Mouse (Mus musculus) MEL (cell line): ENCODE results near the gene Mia3. TPM values are rescaled to one million over a fixed set of nuclear protein-coding genes. Genes with fewer than 3 reads are reported as not detected.
"Not testable (repeated sequence)": the region's sequence is repeated elsewhere in the genome, so short reads cannot be mapped to it uniquely, and the experiment has no call there.

Experiments
- DNase-seq: peaks from one replicate; pipeline ENCODE4 v3.0.0; 2011; ENCODE audit warnings: low read depth, low spot score
- H3K27ac ChIP-seq: 2 replicates; pipeline ENCODE4 v1.5.1; 2012; ENCODE audit warnings: low read depth, mild to moderate bottlenecking, control low read depth, low read length, moderate library complexity; ENCODE audit not compliant: control insufficient read depth
- H3K27me3 ChIP-seq, 2 experiments: fragments of 150-350 bp in 1 of 2; sonication (generic) in 1 of 2; 2 replicates each; pipeline ENCODE4 v1.6.1; 2012; ENCODE audit warnings: low read length in 2 of 2, mild to moderate bottlenecking in 2 of 2, improper control_type of control experiment in 1 of 2, moderate library complexity in 1 of 2; ENCODE audit not compliant: insufficient read depth in 2 of 2, control insufficient read depth in 1 of 2
- H3K36me3 ChIP-seq, 2 experiments: 2 replicates each; pipeline ENCODE4 v1.6.1; 2012 to 2014; ENCODE audit warnings: low read length in 2 of 2, improper control_type of control experiment in 1 of 2, inconsistent platforms in 1 of 2, mild to moderate bottlenecking in 1 of 2; ENCODE audit not compliant: insufficient read depth in 2 of 2, control insufficient read depth in 1 of 2
- H3K4me1 ChIP-seq, 2 experiments: fragments of 150-350 bp in 1 of 2; sonication (generic) in 1 of 2; 2 replicates each; pipeline ENCODE4 v1.6.1; 2012; ENCODE audit warnings: low read length in 2 of 2, improper control_type of control experiment in 1 of 2, mild to moderate bottlenecking in 1 of 2; ENCODE audit not compliant: insufficient read depth in 2 of 2, control insufficient read depth in 1 of 2
- H3K4me3 ChIP-seq, 2 experiments: fragments of 150-350 bp in 1 of 2; sonication (generic) in 1 of 2; 2 replicates each; pipeline ENCODE4 v1.5.1; 2012; ENCODE audit warnings: low read depth in 2 of 2, low read length in 2 of 2, mild to moderate bottlenecking in 2 of 2, moderate library complexity in 2 of 2, control low read depth in 1 of 2, improper control_type of control experiment in 1 of 2; ENCODE audit not compliant: control insufficient read depth in 1 of 2, insufficient read depth in 1 of 2
- H3K79me2 ChIP-seq: 2 replicates; pipeline ENCODE4 v1.6.1; 2012; ENCODE audit warnings: mild to moderate bottlenecking, low read length, moderate library complexity; ENCODE audit not compliant: control insufficient read depth, poor library complexity, insufficient read depth
- H3K9ac ChIP-seq: 2 replicates; pipeline ENCODE4 v1.6.1; 2012; ENCODE audit warnings: low read depth, mild to moderate bottlenecking, control low read depth, low read length, moderate library complexity; ENCODE audit not compliant: control insufficient read depth, poor library complexity, severe bottlenecking
- H3K9me3 ChIP-seq: fragments of 150-350 bp; sonication (generic); replicated peaks from 2 replicates; pipeline ENCODE4 v1.6.1; 2012; ENCODE audit warnings: mild to moderate bottlenecking, low read length, improper control_type of control experiment, moderate library complexity; ENCODE audit not compliant: insufficient read depth
- E2F4 ChIP-seq: IDR thresholded peaks from 2 replicates; pipeline ENCODE4 v1.6.1; 2011; ENCODE audit warnings: low read depth, low read length, improper control_type of control experiment, borderline replicate concordance
- EP300 ChIP-seq, 2 experiments: IDR thresholded peaks; 2 replicates each; pipeline ENCODE4 v1.6.1; 2011; ENCODE audit warnings: improper control_type of control experiment in 2 of 2, low read length in 2 of 2, low read depth in 1 of 2, mild to moderate bottlenecking in 1 of 2
- MAX ChIP-seq: IDR thresholded peaks from 2 replicates; pipeline ENCODE4 v1.6.1; 2011; ENCODE audit warnings: low read length, improper control_type of control experiment
- NRF1 ChIP-seq: IDR thresholded peaks from 2 replicates; pipeline ENCODE4 v1.6.1; 2014; ENCODE audit warnings: low read depth, mild to moderate bottlenecking, inconsistent platforms, low read length, improper control_type of control experiment, moderate library complexity; ENCODE audit not compliant: poor library complexity, insufficient read depth, severe bottlenecking
- POLR2AphosphoS2 ChIP-seq: IDR thresholded peaks from 2 replicates; pipeline ENCODE4 v1.6.1; 2011; ENCODE audit warnings: low read length, improper control_type of control experiment
- polyA plus RNA-seq, 2 experiments: library from polyadenylated mRNA; stranded (reverse) in 1 of 2; unstranded in 1 of 2; fragments of >175 nt in 1 of 2; fragments of >200 nt in 1 of 2; gene quantifications; 2 replicates each; pipeline versions ENCODE4 v1.2.1 to v1.2.4; 2012; ENCODE audit warnings: low replicate concordance in 2 of 2, low read depth in 1 of 2; ENCODE audit not compliant: insufficient read length in 2 of 2, insufficient read depth in 1 of 2, missing spikeins in 1 of 2
- total RNA-seq: library from RNA; depleted of rRNA; stranded (reverse); fragments of 300-350 nt; gene quantifications from 2 replicates; pipeline ENCODE4 v1.2.3, GENCODE M21; 2012

Gene Mia3
- total and polyA plus RNA-seq, 3 experiments: 47.6 to 50.1 TPM; not detected in 1

DNA sequence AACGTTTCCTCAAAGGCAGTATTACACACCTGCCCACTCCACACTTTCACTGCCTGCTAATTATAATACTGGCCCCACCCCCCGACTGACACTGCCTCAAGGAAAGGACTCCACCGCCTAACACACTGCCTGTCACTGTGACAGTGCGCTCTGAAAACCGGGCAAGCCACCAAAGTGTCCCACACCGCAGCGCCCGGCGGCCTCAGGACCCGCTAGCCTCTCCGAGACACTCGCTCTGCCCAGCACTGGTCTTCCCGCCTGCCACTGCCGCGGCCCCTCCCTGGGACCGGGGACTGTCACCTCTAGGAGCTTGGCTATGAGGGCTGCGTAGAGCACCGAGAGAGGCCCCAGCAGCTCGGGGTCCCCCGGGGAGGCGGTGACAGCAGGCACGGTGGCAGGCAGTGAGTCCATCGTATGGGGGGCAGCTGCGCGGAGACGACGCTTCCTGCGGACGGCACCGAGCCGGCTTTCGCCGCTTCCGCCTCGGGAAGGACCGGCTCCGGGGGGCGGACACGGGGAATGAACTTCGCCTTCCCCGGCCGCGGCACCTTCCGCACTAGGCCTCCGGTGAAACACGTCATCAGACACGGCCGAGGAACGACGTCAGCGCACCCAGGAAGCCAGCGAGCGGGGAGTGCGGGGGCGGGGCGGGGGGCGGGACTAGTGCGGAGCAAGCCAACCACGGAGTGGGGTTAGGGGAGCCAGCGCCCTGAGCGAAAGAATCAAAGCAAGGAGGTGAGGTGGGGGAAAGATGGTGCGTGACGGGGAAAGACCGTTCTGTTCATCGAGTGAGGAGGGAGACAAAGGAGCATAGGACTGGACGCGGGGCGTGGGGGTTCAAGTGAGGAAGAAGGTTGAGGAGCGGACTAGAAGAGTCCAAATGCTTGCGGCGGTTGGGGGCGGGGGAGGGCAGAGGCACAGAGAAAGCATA is 24.2 kb downstream of the Mia3 start (continued):
- no peak for TF ChIP-seq NRF1

DNA sequence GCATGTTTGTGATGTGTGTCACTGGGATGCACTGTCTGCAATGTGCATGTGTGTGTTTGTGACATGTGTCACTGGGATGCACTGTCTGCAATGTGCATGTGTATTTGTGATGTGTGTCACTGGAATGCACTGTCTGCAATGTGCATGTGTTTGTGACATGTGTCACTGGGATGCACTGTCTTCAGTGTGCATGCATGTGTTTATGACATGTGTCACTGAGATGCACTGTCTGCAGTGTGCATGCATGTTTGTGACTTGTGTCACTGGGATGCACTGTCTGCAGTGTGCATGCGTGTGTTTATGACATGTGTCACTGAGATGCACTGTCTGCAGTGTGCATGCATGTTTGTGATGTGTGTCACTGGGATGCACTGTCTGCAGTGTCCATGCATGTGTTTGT is 26.5 kb downstream of the Mia3 start:
- DNase-seq, H3K79me2 ChIP-seq, H3K4me1 ChIP-seq, H3K4me3 ChIP-seq, H3K9me3 ChIP-seq, H3K36me3 ChIP-seq, H3K27ac ChIP-seq, H3K9ac ChIP-seq, H3K27me3 ChIP-seq: not testable (repeated sequence)

DNA sequence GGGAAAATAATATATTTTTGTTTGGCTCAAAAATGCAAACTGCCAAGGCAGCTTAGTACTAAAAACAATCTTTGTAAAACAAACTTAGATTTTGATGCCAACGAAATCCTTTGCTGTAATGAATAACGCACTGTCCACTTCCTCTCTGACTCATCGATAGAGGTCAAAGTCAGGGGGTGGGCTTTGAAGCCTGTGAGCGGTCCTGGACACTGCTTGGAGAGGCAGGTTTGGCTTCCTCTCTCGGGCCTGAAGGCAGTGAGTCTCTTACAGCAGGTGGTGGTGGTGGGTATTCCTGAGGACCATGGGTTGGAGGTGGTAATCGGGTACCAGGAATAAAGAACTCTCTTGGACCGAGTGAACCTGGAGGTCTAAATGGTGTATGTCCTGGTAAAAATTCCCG is 42.2 kb downstream of the Mia3 start:
- no peak overlapping the region for H3K9ac ChIP-seq
- TF ChIP-seq NRF1 (no peak), E2F4 (no peak), POLR2AphosphoS2 (0 out of 2 replicates have a peak, but pooled peaks have one; percentile 10)
- no peaks in the 10 kb centered on the region for H3K9me3 ChIP-seq
- H3K4me3 ChIP-seq: no peak overlapping the region
- DNase-seq: no peak
- H3K36me3 ChIP-seq: peaks cover 0 to 37% of the 10 kb centered on the region in 2 experiments; a peak in 2 of 4 replicates
- no peaks in the 10 kb centered on the region for H3K4me1 ChIP-seq
- no peak overlapping the region for H3K27ac ChIP-seq
- no peaks in the 10 kb centered on the region for H3K27me3 ChIP-seq
- no peaks in the 10 kb centered on the region for H3K79me2 ChIP-seq

DNA sequence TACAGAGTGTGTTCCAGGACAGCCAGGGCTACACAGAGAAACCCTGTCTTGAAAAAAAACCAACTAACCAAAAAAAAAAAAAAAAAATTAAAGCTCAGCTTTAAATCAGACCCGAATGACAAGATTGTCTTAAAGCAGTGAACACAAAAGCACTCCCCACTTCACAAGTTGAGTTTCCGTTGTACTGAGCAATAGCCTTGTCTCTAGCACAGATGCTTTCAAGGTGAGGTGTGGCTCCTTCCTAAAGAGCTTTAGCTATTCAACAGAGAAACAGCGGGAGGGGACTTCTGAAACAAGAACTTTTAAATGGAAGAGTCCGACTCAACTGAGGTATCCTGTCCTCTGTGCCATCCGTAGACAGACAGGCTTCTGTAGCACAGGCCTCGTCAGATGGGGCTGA is 44.9 kb downstream of the Mia3 start:
- H3K36me3 ChIP-seq: peaks cover 21 to 31% of the 10 kb centered on the region in 2 experiments
- DNase-seq: no peak
- H3K27ac ChIP-seq: no peak overlapping the region
- no peak for TF ChIP-seq MAX
- no peak for TF ChIP-seq EP300 (IDR thresholded peaks at IDR 0.05; ENCODE audit: low read depth in 1 of 2, low read length in 2 of 2)
- no peaks in the 10 kb centered on the region for H3K27me3 ChIP-seq
- H3K9ac ChIP-seq: no peak overlapping the region
- no peaks in the 10 kb centered on the region for H3K79me2 ChIP-seq
- no peak overlapping the region for H3K4me3 ChIP-seq
- peaks cover 6 to 13% of the 10 kb centered on the region in 2 experiments for H3K4me1 ChIP-seq
- H3K9me3 ChIP-seq: no peaks in the 10 kb centered on the region
